Mouse (Mus musculus) G1E (cell line): ENCODE data around the gene Nck2.

ENCODE experiments used
- CTCF ChIP-seq: IDR thresholded peaks from 2 replicates; pipeline ENCODE4 v1.5.1; 2012; ENCODE audit warnings: low read depth, low read length, inconsistent platforms, mixed read lengths
- GATA1 ChIP-seq: IDR thresholded peaks from 2 replicates; pipeline ENCODE4 v1.6.1; 2012; ENCODE audit warnings: borderline replicate concordance, low read length, inconsistent platforms, mixed read lengths
- TAL1 ChIP-seq: conservative IDR thresholded peaks from 2 replicates; pipeline ENCODE4 v1.6.1; 2012; ENCODE audit warnings: low read depth, low read length, inconsistent platforms, mixed read lengths

DNA sequence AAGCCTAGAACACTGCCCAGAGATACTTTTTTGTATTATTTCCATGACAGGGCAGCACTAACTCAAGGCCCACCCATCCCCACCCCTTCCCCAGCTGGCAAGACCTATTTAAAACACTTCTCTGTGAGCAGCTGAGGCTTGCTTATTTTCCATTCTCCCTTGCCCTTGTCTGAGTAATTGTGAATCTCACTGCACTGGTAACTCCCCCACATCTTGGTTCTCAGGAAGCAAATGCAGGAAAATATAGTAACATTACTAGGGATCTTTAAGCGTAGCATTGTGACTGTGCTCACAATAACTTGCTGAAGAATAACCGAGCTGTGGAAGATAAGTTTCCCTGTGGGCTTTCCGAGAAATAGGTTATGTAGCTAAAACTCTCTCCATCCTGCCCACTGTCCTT is 24.6 kb downstream of the Nck2 start:
- no peak for TF ChIP-seq CTCF
- TF ChIP-seq GATA1, result no peak
- no peak for TF ChIP-seq TAL1
